Mouse (Mus musculus) forelimb bud, embryonic 11.5 days (tissue): ENCODE data around the gene Hrh2.

Experiments
- DNase-seq: peaks from one replicate; pipeline ENCODE4 v3.0.0-alpha.2; 2012; ENCODE audit warnings: low read depth, low spot score

Hrh2 gene

GRCm38 (mm10) chr13:54176406-54177020 lies 15.4 kb upstream of the Hrh2 start:
- DNase-seq = no peak

GRCm38 (mm10) chr13:54177346-54177745 lies 14.6 kb upstream of the Hrh2 start:
- no peak for DNase-seq

GRCm38 (mm10) chr13:54178647-54179046 lies 13.3 kb upstream of the Hrh2 start:
- DNase-seq = no peak

- DNase-seq = no peak
These were observed 12.0 kb upstream of the Hrh2 start for GRCm38 (mm10) chr13:54179971-54180370.

- no peak for DNase-seq
These were observed 11.5 kb upstream of the Hrh2 start for GRCm38 (mm10) chr13:54180461-54180860.

- DNase-seq = no peak
These were observed 10.6 kb upstream of the Hrh2 start for GRCm38 (mm10) chr13:54181318-54181717.

GRCm38 (mm10) chr13:54181947-54182346 lies 10.0 kb upstream of the Hrh2 start:
- no peak for DNase-seq

GRCm38 (mm10) chr13:54186394-54186793 lies 5.5 kb upstream of the Hrh2 start:
- DNase-seq = no peak

- DNase-seq = no peak
These were observed 3.7 kb upstream of the Hrh2 start for GRCm38 (mm10) chr13:54188190-54188706.

GRCm38 (mm10) chr13:54189896-54190295 lies 2.0 kb upstream of the Hrh2 start:
- DNase-seq = peak; percentile 93

GRCm38 (mm10) chr13:54191181-54191580 lies 748 bp upstream of the Hrh2 start:
- no peak for DNase-seq

GRCm38 (mm10) chr13:54193580-54193979 lies 1.7 kb downstream of the Hrh2 start:
- no peak for DNase-seq

GRCm38 (mm10) chr13:54199000-54199399 lies 7.1 kb downstream of the Hrh2 start:
- DNase-seq = no peak

GRCm38 (mm10) chr13:54202458-54202857 lies 10.5 kb downstream of the Hrh2 start:
- DNase-seq = no peak

GRCm38 (mm10) chr13:54203419-54203818 lies 11.5 kb downstream of the Hrh2 start:
- no peak for DNase-seq

GRCm38 (mm10) chr13:54205195-54205594 lies 13.3 kb downstream of the Hrh2 start:
- DNase-seq = no peak

GRCm38 (mm10) chr13:54206140-54206753 lies 14.3 kb downstream of the Hrh2 start:
- DNase-seq = no peak

GRCm38 (mm10) chr13:54209476-54210253 lies 17.7 kb downstream of the Hrh2 start:
- DNase-seq = no peak

- DNase-seq = no peak
These were observed 19.9 kb downstream of the Hrh2 start for GRCm38 (mm10) chr13:54211528-54212488.

GRCm38 (mm10) chr13:54212516-54212915 lies 20.6 kb downstream of the Hrh2 start:
- DNase-seq = no peak

- no peak for DNase-seq
These were observed 23.3 kb downstream of the Hrh2 start for GRCm38 (mm10) chr13:54215266-54215665.
